Mouse (Mus musculus): ENCODE measurements around the gene Bcl2. TPM values are rescaled to one million over a fixed set of nuclear protein-coding genes. Genes with fewer than 3 reads are reported as not detected.

The Bcl2 gene
- polyA plus RNA-seq, 1 experiment, result 4.7 TPM

- TF ChIP-seq CTCF (IDR thresholded peaks at IDR 0.05; ENCODE audit: extremely low read depth, insufficient read depth, low read length) (no peak), POLR2A (IDR thresholded peaks at IDR 0.05; ENCODE audit: extremely low read depth, insufficient read depth, low read length) (no peak)
Measured at GRCm38 (mm10) chr1:106560105-106560504, 154.0 kb downstream of the Bcl2 start.

DNA sequence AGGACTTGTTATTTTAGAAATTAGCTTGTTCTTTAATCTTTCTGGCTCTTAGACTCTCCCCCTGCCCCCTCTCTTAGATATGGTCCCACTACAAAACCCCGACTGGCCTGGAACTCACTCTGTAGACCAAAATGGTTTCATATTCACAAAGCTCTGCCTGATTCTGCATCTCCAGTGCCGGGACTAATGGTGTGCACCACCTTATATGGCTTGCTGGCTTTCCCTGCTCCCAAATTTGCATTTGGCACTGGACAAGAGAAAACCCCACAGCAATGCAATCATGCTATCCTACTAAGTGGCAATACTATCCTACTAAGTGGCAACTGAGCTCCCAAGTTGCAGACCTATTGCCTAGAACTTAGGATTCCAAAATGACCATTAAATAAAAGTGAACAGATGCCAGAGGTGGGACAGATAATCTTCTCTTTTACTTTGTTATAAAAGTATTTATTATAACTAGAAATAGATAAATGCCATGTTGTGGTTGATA lies 154.9 kb downstream of the Bcl2 start:
- no peaks in the 10 kb centered on the region for H3K4me1 ChIP-seq (ENCODE audit: control insufficient read depth, insufficient read depth, low read length)
- H3K27ac ChIP-seq (ENCODE audit: insufficient read depth, low read length), result no peak overlapping the region
- no peak overlapping the region for H3K4me3 ChIP-seq (ENCODE audit: insufficient read depth, low read length)
- TF ChIP-seq CTCF (IDR thresholded peaks at IDR 0.05; ENCODE audit: extremely low read depth, insufficient read depth, low read length) (no peak), POLR2A (IDR thresholded peaks at IDR 0.05; ENCODE audit: extremely low read depth, insufficient read depth, low read length) (no peak)

More at GRCm38 (mm10) chr1:106560105-106560504, 154.0 kb downstream of the Bcl2 start:
- H3K4me1 ChIP-seq (ENCODE audit: control insufficient read depth, insufficient read depth, low read length), result no peaks in the 10 kb centered on the region
- no peak overlapping the region for H3K4me3 ChIP-seq (ENCODE audit: insufficient read depth, low read length)
- H3K27ac ChIP-seq (ENCODE audit: insufficient read depth, low read length), result no peak overlapping the region

GRCm38 (mm10) chr1:106555498-106556168 lies 158.4 kb downstream of the Bcl2 start:
- TF ChIP-seq POLR2A (IDR thresholded peaks at IDR 0.05; ENCODE audit: extremely low read depth, insufficient read depth, low read length) (no peak), CTCF (IDR thresholded peaks at IDR 0.05; ENCODE audit: extremely low read depth, insufficient read depth, low read length) (no peak)
- no peak overlapping the region for H3K4me3 ChIP-seq (ENCODE audit: insufficient read depth, low read length)

GRCm38 (mm10) chr1:106553846-106554802 lies 159.9 kb downstream of the Bcl2 start:
- no peak overlapping the region for H3K27ac ChIP-seq (ENCODE audit: insufficient read depth, low read length)
- no peaks in the 10 kb centered on the region for H3K4me1 ChIP-seq (ENCODE audit: control insufficient read depth, insufficient read depth, low read length)
- TF ChIP-seq CTCF (IDR thresholded peaks at IDR 0.05; ENCODE audit: extremely low read depth, insufficient read depth, low read length), result no peak
- TF ChIP-seq POLR2A (IDR thresholded peaks at IDR 0.05; ENCODE audit: extremely low read depth, insufficient read depth, low read length), result no peak
- H3K4me3 ChIP-seq (ENCODE audit: insufficient read depth, low read length), result no peak overlapping the region

More at GRCm38 (mm10) chr1:106555498-106556168, 158.4 kb downstream of the Bcl2 start:
- Histone ChIP-seq H3K4me1 (ENCODE audit: control insufficient read depth, insufficient read depth, low read length) (no peaks in the 10 kb centered on the region), H3K27ac (ENCODE audit: insufficient read depth, low read length) (no peak overlapping the region)

DNA sequence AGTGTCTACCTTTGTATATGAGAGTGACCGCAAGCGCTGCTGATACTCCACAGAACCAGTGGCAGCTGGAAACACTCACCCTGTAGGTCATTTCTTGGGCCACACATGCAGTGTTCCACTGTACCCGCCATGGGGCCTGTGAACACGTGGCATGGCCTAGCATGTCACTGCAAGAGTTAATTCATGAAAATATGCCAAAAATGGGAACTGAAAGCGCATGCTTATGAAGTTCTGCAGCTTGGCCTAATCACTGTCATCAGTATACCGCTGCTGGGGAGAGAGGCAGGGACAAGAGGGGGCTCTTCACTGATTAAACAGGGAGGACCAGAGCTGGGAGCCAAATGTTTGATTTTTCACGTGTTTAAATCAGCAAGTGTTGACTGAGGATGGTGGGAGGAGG lies 161.2 kb downstream of the Bcl2 start:
- H3K27ac ChIP-seq (ENCODE audit: insufficient read depth, low read length), result no peak overlapping the region
- H3K4me3 ChIP-seq (ENCODE audit: insufficient read depth, low read length), result no peak overlapping the region
- H3K4me1 ChIP-seq (ENCODE audit: control insufficient read depth, insufficient read depth, low read length), result no peaks in the 10 kb centered on the region
- TF ChIP-seq CTCF (IDR thresholded peaks at IDR 0.05; ENCODE audit: extremely low read depth, insufficient read depth, low read length) (no peak), POLR2A (IDR thresholded peaks at IDR 0.05; ENCODE audit: extremely low read depth, insufficient read depth, low read length) (no peak)

DNA sequence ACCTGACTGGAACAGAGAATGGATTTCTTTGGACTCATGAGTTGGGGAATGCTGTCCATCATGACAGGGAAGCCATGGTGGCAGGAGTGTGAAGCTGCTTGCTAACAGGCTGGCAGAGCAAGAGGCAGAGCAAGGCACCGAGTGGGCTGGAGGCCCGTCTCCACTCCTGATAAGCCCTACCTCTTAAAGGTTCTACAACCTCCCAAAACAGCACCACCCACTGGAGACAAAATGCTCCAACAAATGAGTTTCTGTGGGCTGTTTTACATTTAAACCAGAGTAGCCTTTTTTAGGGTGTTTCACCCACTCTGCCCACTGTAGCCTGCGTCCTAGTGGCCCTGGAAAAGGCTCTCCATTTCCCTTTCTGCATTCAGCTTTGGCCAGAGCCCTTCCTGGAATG lies 163.5 kb downstream of the Bcl2 start:
- Histone ChIP-seq H3K4me3 (ENCODE audit: insufficient read depth, low read length) (no peak overlapping the region), H3K4me1 (ENCODE audit: control insufficient read depth, insufficient read depth, low read length) (no peaks in the 10 kb centered on the region), H3K27ac (ENCODE audit: insufficient read depth, low read length) (no peak overlapping the region)
- TF ChIP-seq CTCF (IDR thresholded peaks at IDR 0.05; ENCODE audit: extremely low read depth, insufficient read depth, low read length), result no peak
- TF ChIP-seq POLR2A (IDR thresholded peaks at IDR 0.05; ENCODE audit: extremely low read depth, insufficient read depth, low read length), result no peak

DNA sequence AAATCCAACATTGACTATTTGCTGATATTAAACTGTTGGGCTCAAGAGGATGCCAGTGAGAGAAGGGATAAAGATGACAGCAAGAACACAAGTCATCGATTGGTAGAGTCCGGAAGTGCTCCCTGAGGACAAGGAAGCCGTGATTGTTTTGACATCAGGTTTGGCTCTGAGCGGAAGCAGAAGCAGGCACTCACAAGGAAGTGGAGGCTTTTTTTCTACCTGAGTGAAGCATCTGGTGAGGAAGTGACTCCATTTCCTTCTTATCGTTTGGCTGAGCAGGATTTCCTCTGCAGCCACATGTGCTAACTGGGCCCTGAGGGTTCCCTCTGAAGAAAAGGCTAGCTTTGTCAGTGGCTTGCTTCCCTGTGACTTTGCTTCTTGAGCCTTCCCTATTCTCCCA lies 165.0 kb downstream of the Bcl2 start:
- Histone ChIP-seq H3K27ac (ENCODE audit: insufficient read depth, low read length) (no peak overlapping the region), H3K4me1 (ENCODE audit: control insufficient read depth, insufficient read depth, low read length) (no peaks in the 10 kb centered on the region), H3K4me3 (ENCODE audit: insufficient read depth, low read length) (no peak overlapping the region)
- TF ChIP-seq POLR2A (IDR thresholded peaks at IDR 0.05; ENCODE audit: extremely low read depth, insufficient read depth, low read length) (no peak), CTCF (IDR thresholded peaks at IDR 0.05; ENCODE audit: extremely low read depth, insufficient read depth, low read length) (no peak)

DNA sequence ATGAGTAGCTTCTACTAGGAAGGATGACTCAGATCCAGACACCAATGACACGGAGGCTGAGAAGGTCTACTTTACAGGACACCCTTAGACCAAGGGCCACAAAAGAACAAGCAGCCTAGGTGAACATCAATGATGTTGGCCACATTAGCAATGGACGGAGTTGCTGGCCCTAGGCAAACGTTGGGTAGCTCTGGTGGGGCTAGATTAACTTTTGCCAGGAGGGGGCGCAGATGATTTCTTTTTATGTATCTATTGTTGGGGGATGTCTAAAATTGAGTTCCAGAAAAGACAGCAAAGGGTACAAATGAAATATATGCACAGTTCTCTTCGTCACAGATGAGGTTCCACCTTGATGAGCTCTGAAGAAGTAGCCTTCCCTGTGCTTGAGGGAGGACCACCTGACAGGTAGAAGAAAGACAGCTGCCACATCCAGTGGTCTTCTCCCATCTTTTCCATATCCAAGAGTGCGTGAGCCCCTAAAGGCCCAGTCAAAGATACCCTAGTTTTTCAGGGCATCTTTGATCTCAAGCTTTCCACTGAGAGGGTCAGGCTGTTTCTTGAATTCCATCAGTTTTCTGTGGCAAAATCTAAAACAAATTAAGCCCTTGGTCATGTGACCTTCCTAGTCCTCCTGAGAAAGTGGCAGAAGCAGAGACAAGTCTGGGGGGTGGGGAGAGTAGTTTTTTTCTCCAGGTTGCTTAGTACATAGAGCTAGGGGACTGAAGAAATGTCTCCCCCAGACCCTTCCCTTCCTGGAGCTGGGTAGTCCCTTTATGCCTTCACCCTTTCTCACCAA lies 169.1 kb downstream of the Bcl2 start:
- Histone ChIP-seq H3K4me3 (ENCODE audit: insufficient read depth, low read length) (no peak overlapping the region), H3K4me1 (ENCODE audit: control insufficient read depth, insufficient read depth, low read length) (no peaks in the 10 kb centered on the region), H3K27ac (ENCODE audit: insufficient read depth, low read length) (no peak overlapping the region)
- TF ChIP-seq POLR2A (IDR thresholded peaks at IDR 0.05; ENCODE audit: extremely low read depth, insufficient read depth, low read length), result no peak
- 0 out of 2 replicates have a peak, but pooled peaks have one; percentile 17 for TF ChIP-seq CTCF (IDR thresholded peaks at IDR 0.05; ENCODE audit: extremely low read depth, insufficient read depth, low read length)

DNA sequence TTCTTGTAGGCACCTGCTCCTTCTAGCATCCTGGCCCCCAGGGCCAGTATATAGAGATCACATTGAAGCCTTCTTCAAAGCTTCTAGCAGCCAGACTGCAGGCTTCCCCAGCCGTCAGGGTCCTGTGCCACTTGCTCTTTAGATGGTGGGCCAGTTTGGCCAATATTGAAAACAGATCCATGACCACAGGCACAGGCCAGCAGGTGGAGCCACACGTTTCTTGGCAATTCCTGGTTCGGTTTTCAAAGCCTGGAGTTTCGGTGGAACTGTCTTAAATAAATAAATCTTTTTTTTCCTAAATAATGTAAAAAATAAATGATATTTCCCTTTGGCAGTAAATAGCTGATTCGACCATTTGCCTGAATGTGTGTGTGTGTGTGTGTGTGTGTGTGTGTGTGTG lies 171.3 kb downstream of the Bcl2 start:
- H3K4me3 ChIP-seq (ENCODE audit: insufficient read depth, low read length), result no peak overlapping the region
- no peaks in the 10 kb centered on the region for H3K4me1 ChIP-seq (ENCODE audit: control insufficient read depth, insufficient read depth, low read length)
- H3K27ac ChIP-seq (ENCODE audit: insufficient read depth, low read length), result no peak overlapping the region
- peak; percentile 68 for TF ChIP-seq CTCF (IDR thresholded peaks at IDR 0.05; ENCODE audit: extremely low read depth, insufficient read depth, low read length)
- TF ChIP-seq POLR2A (IDR thresholded peaks at IDR 0.05; ENCODE audit: extremely low read depth, insufficient read depth, low read length), result no peak
